Mouse (Mus musculus) heart, postnatal 36 days (tissue): Measurements from ENCODE around the gene Sort1. TPM values are rescaled to one million over a fixed set of nuclear protein-coding genes. Genes with fewer than 3 reads are reported as not detected.
"Not testable (repeated sequence)": the region's sequence is repeated elsewhere in the genome, so short reads cannot be mapped to it uniquely, and the experiment has no call there.

Experiments used
- DNase-seq, 2 experiments: peaks; one replicate each; pipeline ENCODE4 v3.0.0; 2021 to 2022
- intact Hi-C: fragments of 180-260 bp; cut with DNase I; formaldehyde crosslinking; loops from one replicate; pipeline ENCODE4 v1.15.1; 2025
- total RNA-seq, 2 experiments: library from RNA; stranded (reverse); gene quantifications; 2 replicates each; pipeline ENCODE4 v1.2.3; 2021

The Sort1 gene
- total RNA-seq: 10 to 100 TPM; 18.7 to 20.3 TPM

GRCm38 (mm10) chr3:108283781-108284601 lies at the start of gene Sort1:
Sort1 (plus strand) TSS chr3:108284082.
- intact Hi-C loops: loop anchor here (5.0 to 10.0 kb wide), 3 partner anchors 43 to 271 kb away; no protein-coding TSS in a partner anchor
- peak; percentile 74 to 81 for DNase-seq

- not testable (repeated sequence) for DNase-seq
These were observed 46.3 kb upstream of the Sort1 start for GRCm38 (mm10) chr3:108237474-108238102.

GRCm38 (mm10) chr3:108241243-108241839 lies 42.5 kb upstream of the Sort1 start:
- intact Hi-C loops: no loop called here
- DNase-seq: no peak

More at GRCm38 (mm10) chr3:108237474-108238102, 46.3 kb upstream of the Sort1 start:
- intact Hi-C loops: not testable (repeated sequence)

GRCm38 (mm10) chr3:108246857-108247256 lies 37.0 kb upstream of the Sort1 start:
- intact Hi-C loops: no loop called here
- no peak for DNase-seq

- intact Hi-C loops: loop anchor here (2.0 kb wide), 1 partner anchor 46 kb away; the partner anchor contains the start of gene Atxn7l2
These were observed 26.9 kb upstream of the Sort1 start, which contains the start of gene Psma5 for GRCm38 (mm10) chr3:108256719-108257637. Psma5 (plus strand) TSS chr3:108256926.

GRCm38 (mm10) chr3:108257831-108258500 lies 25.9 kb upstream of the Sort1 start:
- DNase-seq: no peak
- intact Hi-C loops: loop anchor here (2.0 kb wide), 1 partner anchor 47 kb away; the partner anchor contains the start of gene Atxn7l2

More at GRCm38 (mm10) chr3:108256719-108257637, 26.9 kb upstream of the Sort1 start, which contains the start of gene Psma5:
- DNase-seq: peak; percentile 89 to 90

- DNase-seq: no peak
- intact Hi-C loops: no loop called here
These were observed 24.6 kb upstream of the Sort1 start for GRCm38 (mm10) chr3:108259319-108259718.

- DNase-seq, intact Hi-C loops: not testable (repeated sequence)
These were observed 4.4 kb upstream of the Sort1 start for GRCm38 (mm10) chr3:108279495-108279894.

- intact Hi-C loops: loop anchor here (1.0 to 10.0 kb wide), 4 partner anchors 45 to 272 kb away; no protein-coding TSS in a partner anchor
- DNase-seq: no peak
These were observed 1.3 kb upstream of the Sort1 start for GRCm38 (mm10) chr3:108282401-108283240.

- intact Hi-C loops: loop anchor here (5.0 to 10.0 kb wide), 3 partner anchors 44 to 272 kb away; no protein-coding TSS in a partner anchor
- no peak for DNase-seq
These were observed 681 bp upstream of the Sort1 start for GRCm38 (mm10) chr3:108283241-108283561.

GRCm38 (mm10) chr3:108285078-108285711 lies 1.3 kb downstream of the Sort1 start:
- intact Hi-C loops: loop anchor here (10.0 kb wide), 1 partner anchor 270 kb away; no protein-coding TSS in a partner anchor
- DNase-seq: no peak

GRCm38 (mm10) chr3:108286671-108287439 lies 3.0 kb downstream of the Sort1 start:
- intact Hi-C loops: loop anchor here (10.0 kb wide), 1 partner anchor 268 kb away; no protein-coding TSS in a partner anchor
- DNase-seq: no peak

GRCm38 (mm10) chr3:108287811-108288805 lies 4.2 kb downstream of the Sort1 start:
- intact Hi-C loops: loop anchor here (10.0 kb wide), 1 partner anchor 267 kb away; no protein-coding TSS in a partner anchor

GRCm38 (mm10) chr3:108289311-108290130 lies 5.6 kb downstream of the Sort1 start:
- no peak for DNase-seq
- intact Hi-C loops: loop anchor here (10.0 kb wide), 1 partner anchor 265 kb away; no protein-coding TSS in a partner anchor

More at GRCm38 (mm10) chr3:108287811-108288805, 4.2 kb downstream of the Sort1 start:
- DNase-seq: no peak
